Mouse (Mus musculus) embryo, embryonic 10 days (tissue): ENCODE results near the gene Fbxo27.

ENCODE experiments used
- DNase-seq: peaks from one replicate; pipeline ENCODE4 v3.0.0-alpha.2; 2015; ENCODE audit warnings: low spot score

The Fbxo27 gene

DNA sequence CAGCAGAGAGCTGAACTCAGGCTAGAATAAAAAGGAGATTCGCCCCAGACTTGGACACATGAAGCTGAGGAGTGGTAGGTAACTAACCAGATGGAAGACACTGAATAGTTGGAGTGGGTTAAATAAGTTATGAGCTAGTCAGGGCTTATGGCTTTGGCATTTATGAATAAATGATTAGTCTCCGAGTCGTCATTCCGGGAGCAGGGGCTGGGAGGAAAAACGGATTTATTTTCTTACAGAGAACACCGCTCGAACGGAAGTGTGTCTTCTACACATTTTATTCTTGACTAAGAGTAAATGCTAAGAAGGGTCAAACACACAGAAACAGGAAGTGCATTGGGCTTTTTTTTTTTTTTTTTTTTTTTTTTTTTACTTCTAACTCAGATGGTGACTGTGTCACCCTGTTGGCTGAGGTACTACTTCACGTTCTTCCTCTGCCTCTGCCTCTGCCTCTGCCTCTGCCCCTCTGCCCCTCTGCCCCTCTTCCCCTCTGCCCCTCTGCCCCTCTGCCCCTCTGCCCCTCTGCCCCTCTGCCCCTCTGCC is 10.0 kb downstream of the Fbxo27 start:
- DNase-seq = no peak

DNA sequence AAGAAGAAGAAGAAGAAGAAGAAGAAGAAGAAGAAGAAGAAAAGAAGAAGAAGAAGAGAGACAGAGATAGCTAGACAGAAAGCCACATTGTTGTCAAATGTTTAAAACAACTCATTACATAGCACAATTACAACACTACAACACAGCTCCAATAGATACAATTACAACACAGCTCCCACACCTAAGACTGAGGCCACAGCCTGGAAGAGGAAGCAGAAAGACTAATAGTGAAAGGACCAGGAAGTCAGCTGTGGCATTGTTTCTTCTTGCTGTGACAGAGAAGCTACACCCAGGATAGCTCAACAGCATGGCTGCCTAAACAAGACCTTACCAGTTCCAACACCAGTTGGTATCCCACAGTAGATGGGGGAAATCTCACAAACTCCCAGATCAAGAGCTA is 16.8 kb downstream of the Fbxo27 start:
- DNase-seq = no peak

DNA sequence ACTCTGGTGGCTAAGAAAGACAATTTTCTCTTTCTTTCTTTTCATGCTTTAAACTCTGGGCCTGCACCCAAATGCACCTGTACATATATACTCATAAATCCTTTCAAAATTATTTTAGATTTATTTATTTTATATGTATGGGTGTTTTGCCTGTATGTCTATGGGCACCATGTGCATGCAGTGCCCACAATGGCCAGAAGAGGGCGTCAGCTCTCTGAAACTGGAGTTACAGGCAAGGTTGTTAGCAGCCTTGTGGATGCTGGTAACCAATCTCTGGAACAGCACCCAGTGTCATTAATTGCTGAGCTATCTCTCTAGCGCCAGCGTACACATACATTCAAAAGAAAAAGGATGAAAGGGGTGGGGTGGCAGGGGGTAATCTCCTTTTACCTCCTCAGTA is 18.3 kb downstream of the Fbxo27 start:
- DNase-seq = no peak

DNA sequence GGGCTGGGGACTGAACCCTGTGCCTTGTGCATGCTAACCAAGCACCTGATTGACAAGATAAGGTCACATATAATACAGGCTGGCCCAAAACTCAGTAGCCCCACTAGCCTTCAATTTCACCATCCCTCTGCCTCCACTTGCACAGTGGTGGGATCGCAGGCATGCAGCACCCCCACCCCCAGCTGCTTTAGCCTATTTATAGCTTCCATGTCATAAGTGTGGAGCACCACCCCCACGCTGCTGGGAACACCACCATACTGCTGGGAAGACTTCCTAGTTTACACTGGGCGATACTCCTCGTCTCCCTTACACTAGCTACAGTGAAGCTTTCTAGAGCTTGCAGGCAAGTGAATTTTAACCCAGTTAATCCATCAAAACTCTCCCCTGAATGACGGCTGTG is 22.0 kb downstream of the Fbxo27 start:
- DNase-seq = no peak

DNA sequence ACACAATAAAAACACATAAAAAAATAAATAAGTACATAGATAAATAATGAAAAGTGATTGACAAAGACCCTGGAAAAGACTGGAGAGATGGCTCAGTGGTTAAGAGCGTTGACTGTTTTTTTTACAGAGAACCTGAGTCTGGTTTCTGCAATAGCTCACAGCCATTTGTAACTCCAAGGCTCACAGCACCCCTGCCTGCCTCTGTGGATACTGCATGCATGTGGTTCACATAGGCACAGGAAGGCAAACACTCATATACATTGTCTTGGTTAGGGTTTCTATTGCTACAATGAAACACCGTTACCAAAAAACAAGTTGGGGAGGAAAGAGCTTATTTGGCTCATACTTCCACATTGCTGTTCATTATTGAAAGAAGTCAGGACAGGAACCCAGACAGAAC is 22.9 kb downstream of the Fbxo27 start:
- no peak for DNase-seq

DNA sequence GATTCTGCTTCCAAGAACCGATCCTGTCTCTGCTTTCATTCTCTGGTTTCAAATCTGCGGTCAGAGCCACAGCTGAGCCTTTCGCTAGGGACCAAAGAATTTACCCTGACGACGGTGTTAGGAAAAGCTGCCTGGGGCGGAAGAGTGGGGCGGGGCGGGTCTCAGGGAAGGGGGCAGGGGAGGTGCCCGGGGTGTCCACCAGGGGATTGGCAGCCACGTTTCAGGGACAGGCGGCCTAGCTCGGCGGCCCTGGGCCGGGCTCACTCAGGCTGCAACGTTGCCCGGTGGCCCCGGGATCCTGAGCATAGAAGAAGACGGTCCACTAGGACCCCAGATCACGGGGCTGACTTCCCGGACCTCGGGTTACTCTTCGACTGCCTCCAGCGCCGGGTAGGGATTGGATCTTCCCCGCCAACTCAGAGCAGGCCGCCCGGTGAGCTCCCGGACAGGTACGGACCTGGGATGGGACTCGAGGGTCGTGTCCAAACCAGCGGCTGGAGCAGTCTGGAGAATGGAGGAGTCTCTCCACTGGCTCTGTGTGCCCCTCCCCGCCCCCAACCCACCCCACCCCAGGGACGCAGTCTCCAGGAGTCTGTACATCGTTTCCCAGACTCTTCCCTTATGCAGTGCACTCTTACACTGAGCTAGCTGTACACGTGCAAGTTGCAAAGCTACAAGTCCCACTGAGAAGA is 24.1 kb downstream of the Fbxo27 start, which contains the start of gene Fbxo17:
Gene Fbxo17, plus strand, starts transcription at position 215 of the 692 bp plus-strand sequence.
- peak; percentile 74 for DNase-seq

DNA sequence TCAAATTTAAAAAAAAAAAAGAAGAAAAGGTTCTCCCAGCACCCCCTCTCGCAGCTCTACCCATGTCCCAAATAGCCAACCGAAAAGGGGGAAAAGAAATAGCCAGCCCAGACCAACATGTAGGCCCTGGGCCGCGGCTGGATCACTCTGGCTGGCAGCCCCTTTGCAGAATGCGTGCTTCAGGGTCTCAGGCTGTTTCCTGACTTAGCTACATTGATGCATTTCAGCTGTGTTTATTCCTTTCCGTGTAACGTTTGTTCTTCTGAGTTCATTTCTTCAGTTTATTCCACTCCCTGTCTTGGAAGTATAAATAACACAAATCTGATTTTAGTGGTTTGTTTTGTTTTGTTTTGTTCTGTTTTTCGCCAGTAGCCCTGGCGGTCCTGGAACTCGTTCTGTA is 25.1 kb downstream of the Fbxo27 start:
- no peak for DNase-seq

DNA sequence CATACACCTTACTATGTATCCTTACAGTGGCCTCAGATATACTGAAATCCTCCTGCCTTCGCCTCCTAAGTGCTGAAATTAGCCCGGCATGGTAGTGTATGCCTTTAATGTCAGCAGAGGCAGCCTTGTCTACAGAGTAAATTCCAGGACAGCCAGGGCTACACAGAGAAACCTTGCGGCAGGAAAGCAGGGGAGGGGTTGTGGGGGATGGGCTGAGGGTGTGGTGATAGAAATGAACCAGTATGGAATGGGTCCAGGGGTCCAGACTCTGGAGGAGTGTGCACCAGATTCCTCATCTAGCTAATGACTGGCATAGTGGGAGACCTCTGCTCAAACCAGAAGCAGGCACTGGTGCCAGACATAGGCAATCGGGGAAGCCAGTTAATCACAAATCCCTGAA is 26.5 kb downstream of the Fbxo27 start:
- no peak for DNase-seq

DNA sequence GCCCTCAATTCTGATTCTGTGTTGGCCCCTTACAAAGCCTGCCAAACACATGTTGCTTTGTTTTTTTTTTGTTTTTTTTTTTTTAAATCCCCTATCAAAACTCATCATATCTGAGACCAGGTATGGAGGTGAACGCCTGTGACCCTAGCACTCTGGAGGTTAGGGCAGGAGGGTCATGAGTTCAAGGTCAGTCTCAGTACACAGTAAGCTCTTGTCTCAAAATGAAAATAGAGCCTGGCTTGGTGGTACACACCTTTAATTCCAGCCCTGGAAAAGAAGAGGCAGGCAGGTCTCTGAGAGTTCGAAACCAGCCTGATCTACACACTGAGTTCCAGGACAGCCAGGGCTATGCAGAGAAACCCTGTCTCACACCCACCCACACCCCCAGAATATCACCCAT is 27.0 kb downstream of the Fbxo27 start:
- DNase-seq = no peak

DNA sequence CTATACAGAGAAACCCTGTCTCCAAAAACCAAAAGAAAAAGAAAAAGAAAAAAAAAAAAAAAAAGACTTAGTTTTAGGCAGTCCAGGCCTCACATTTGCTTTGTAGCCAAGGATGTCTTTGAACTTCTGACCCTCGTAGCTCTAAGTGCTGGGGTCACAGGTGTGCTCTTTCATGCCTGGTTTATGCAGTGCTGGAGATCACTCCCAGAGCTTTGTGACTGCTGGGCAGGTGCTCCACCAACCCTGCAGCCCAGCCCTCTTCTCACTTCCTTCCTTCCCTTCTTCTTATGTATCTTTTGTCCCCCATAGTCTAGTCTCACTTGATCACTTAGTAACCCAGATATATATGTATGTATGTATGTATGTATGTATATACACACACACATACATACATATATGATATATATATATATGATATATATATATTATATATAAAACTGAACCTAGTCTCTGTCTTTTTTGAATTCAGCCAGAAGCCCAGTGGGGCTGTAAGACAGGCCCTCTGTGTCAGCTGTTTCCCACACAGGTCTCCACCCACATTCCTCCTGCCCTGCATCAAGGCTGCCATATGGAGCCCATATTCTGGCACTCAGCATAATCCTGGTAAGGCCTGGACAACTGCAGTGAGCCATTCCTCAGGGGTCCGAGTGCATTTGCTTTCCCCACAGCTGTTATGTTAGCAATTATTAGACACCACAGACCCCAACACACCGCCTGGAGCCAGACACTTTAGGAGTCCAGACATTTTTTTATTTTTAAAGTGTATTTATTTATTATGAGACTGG is 28.3 kb downstream of the Fbxo27 start:
- DNase-seq = peak; percentile 22

DNA sequence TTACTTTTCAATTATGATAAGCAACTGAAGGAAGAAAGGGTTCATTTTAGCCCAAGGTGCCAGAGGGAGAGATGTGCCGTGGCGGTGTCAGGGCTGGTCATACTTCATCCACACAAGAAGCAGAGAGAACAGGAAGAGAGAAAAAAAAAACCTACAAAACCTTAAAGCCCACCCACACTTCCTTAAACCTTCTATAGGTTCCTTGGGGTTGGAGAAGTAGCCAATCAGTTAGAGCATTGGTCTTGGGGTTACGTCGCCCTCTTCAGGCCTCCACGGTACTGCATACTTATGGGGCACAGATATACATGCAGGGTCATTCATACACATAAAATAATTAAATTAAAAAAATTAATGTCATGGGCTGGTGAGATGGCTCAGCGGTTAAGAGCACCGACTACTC is 29.4 kb downstream of the Fbxo27 start:
- DNase-seq = no peak

DNA sequence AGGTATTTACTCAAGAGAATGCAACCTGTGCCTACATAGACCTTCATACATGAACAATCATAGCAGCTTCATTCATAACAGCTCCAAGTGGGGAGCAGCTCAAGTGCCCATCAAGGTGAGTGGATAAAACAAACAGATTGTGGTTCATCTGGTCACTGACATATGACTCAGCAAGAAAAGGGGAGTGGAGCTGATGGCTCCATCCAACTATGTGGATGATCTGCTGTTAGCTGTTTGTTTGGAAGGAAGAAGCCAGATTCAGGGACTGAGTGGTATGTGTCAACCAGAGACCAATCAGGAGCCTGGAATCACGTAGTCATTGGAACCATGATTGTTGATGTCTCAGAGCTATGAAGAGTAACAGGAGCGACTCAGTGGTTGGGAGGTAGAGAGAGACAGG is 32.0 kb downstream of the Fbxo27 start:
- no peak for DNase-seq

DNA sequence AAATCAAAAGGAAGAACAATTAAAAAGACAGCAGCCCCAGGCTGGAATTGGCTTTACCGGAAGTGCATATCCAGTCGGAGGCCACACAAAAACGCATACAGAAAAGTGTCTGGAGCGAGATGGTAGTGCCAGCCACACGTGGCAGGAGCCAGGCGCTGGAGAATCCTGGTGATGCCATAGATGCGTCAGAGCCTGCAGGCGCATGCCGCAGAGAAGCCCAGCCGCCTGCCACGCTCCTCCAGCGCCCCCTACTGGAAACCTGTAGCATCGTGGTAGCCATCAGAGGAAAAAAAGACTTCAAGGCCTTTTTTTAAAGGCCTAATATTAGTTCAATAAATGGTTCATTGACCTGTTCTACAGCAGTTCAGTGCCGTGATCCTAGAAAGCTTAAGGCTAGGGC is 34.0 kb downstream of the Fbxo27 start:
- peak; percentile 86 for DNase-seq

DNA sequence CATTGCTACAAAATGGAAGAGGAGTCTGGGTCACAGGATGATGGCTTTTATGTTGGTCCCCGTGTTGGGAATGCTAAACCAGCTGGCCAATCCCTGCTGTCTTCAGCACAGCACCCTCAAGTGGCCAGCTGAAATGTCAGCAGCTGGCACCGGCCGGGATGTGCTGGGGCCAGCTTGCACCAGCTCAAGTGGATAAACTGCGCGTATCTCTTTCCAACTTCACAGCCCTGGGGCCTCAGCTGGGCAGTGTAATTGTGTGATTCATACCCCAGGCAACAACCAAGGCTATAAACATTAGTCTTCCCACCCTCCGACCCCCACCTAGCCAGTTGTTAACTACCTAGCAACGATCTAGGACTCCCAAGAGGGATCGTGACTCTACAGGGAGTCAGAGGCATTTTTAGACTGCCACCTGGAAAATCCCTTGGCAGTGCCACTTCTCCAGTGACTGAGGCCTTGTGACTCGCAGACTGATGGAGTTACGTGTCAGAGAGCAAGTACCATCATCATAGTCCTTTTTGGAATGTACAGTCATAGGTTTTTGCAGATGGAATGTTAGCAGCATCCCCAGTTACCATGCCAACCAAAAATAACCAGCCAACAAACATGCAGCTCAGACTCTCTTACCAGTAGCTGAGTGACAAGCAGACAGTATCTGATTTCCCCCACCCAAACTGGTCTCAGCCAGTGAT is 35.1 kb downstream of the Fbxo27 start:
- peak; percentile 32 for DNase-seq

DNA sequence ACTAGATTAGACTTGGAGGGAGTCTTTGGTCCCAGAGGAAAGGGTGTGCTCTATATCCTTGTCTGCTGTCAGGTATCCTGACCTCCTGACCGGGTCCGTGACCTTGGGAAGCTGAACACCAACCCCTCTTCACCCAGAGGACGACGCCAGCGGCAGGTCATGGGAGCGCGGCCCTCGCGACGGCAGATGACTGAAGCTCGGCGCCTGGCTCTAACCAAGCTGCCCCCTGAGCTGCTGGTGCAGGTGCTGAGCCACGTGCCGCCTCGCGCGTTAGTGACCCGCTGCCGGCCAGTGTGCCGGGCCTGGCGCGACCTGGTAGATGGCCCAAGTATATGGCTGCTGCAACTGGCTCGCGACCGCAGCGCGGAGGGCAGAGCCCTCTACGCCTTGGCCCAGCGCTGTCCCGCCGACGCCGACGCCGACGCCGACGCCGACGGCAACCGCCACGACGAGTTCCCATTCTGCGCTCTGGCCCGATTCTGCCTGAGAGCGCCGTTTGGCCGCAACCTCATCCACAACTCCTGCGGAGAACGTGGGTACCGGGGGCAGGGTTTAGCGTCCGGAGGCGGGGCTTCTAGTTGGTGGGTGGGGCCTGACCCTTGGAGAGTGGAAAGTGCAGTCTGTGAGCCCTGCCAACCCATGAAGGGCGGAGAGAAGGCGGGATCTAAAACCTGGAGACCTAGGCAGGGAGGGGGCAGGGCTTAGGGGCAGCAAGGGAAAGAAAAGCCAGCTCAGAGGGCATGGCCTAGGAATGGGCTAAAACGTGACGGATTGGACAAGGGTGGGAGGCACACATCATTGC is 39.9 kb downstream of the Fbxo27 start:
- peak; percentile 93 for DNase-seq

DNA sequence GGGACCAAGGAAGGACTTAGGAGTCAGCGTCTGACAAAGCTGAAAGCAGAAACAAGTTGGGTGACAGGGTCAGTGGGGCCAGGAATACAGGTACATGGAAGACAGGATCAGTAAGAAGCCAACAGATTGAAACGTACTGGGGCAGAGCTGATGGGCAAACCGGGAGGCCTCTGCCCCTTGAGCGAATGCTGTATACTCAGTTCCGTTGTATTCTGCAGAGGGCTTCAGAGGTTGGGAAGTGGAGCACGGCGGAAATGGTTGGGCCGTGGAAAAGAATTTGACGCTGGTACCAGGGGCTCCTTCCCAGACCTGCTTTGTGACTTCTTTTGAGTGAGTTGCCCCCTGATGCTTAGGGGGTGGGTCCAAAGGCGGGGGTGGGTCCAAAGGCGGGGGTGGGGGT is 40.6 kb downstream of the Fbxo27 start:
- DNase-seq = no peak

DNA sequence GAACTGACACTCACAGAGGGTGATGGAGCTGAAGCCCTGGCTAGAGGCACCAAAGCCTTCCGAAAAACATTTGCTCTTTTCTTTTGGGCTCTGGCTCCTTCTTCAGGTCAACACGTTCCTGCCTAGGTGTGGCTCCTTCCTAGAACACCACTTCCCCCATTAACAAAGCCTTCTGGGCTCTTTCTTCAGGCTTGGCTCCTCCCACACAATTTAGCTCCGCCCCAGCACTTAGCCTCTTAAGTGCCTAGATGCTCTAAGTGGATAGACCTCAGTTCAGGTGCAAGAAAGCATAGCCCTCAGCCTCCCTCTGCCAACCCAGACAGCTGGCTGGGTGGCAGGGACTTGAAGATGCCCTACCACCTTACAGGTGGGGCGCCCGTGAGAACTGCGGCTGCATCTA is 43.1 kb downstream of the Fbxo27 start:
- no peak for DNase-seq

DNA sequence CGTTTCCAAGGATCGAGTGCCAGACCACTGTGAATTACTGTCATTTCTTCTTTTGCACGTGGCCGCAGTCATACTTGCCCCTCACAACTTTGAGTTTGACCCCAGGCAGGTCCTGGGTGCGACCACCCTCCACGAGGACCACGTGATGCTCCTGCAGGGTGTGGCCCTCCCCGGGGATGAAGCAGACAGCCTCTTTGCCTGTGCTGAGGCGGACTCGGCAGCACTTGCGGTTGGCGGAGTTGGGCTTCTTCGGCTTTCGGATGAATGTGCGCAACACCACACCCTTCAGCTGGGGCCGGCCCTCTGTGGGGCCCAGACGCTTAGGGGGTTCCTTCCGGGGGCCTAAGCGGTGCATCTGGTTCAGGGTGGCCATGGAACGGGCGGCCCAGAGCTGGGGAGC is 47.2 kb downstream of the Fbxo27 start:
- no peak for DNase-seq

DNA sequence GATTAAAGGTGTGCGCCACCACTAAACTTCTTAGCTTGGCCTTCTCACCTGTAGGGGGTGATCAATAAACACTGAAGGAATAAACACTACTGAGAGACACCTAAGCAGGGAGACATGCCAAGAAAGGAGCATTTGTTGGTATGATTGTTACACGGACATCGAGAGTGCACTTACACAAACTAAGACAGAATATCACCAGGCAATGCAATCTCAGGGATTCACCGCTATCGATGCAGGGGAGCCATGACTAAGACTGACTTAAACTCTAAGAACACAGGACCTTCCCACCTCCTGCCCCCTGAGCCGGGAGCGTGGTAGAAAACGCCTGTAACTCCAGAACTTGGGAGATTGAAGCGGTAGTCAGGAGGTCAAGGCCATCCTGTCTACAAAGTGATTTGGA is 48.3 kb downstream of the Fbxo27 start:
- no peak for DNase-seq

DNA sequence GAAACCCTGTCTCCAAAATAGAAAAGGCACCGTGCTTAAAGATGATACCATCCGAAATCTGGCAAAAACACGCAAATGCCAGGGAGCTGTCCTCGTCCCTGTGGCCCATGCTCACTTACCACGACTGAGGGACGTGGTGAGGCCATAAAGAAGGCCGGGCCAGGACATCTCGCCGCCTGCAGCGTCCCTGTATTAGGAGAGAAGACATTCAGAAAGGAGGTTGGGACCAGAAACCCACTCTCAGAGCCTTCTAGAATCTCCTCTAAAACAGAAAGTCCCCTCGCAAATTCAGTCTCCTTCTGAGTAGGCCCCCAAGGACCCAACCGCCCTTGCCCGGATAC is 48.7 kb downstream of the Fbxo27 start:
- no peak for DNase-seq

DNA sequence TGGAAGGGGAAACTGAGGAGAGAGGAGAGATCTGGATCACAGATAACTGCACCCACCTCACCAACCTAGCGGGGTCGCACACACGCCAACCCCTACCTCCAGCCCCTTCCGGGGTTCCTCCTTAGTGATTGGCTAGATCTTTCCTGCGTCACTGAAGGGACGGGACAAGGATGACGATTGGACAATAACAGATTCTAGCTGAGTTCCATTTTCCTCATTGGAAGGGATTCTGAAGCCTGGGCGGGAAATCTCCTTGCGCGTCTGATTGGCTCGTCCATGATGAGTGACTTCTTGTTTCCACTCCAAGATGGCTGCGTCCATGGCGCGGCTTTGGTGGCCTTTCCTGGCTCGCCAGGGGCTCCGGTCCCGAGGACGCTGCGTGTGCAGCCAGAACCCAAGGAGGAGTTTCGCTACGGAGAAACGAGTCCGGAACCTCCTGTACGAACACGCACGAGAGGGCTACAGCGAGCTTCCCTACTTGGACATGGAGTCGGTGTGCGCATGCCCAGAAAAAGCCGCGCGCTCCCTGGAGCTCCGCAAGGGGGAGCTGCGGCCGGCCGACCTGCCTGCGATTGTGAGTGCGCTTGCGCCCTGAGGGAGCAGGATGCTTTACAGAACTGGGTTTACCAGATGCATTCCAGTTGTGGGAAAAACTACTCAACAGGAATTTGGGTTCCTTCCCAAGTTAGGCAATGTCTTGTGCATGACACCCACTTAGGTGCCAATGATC is 49.2 kb downstream of the Fbxo27 start, which contains the start of the genes Mrps12 and Sars2:
Gene Mrps12, minus strand, starts transcription at position 112 of the 730 bp plus-strand sequence.
Gene Sars2, plus strand, starts transcription at position 284 of the 730 bp plus-strand sequence.
- peak; percentile 97 for DNase-seq
